Mouse (Mus musculus): ENCODE measurements around the gene Fam78b.

GRCm38 (mm10) chr1:167118971-167119370, 117.8 kb downstream of the Fam78b start:
- TF ChIP-seq CTCF (IDR thresholded peaks at IDR 0.05; ENCODE audit: extremely low read depth, insufficient read depth, insufficient read length, insufficient replicate concordance) (no peak), POLR2A (IDR thresholded peaks at IDR 0.05; ENCODE audit: low read depth, low read length) (no peak)
